Comparison of ENCODE assay signal across 8 mouse cellular contexts in genomic region chr13:36726551-36726950, GRCm38 (mm10). TPM values are rescaled to one million over a fixed set of nuclear protein-coding genes. Genes with fewer than 3 reads are reported as not detected.
DNase-seq lines count a peak whose midpoint lies in the region; ATAC-seq and TF ChIP-seq lines count a peak whose summit lies in the region.

No protein-coding gene starts in this region.

- peaks cover 95% of the 10 kb centered on the region for H3K27me3 ChIP-seq in kidney, embryonic 16.5 days (ENCODE audit: insufficient read depth, low read length)
- H3K27me3 ChIP-seq in embryonic facial prominence, embryonic 11.5 days (ENCODE audit: control insufficient read depth, insufficient read depth, low read length): peaks cover 76% of the 10 kb centered on the region
- H3K27me3 ChIP-seq in intestine, postnatal 0 days (replicated peaks; ENCODE audit: control insufficient read depth, insufficient read depth, low read length): peaks cover 64% of the 10 kb centered on the region
- H3K27me3 ChIP-seq in neural tube, embryonic 12.5 days (replicated peaks): peaks cover 82% of the 10 kb centered on the region

- peak overlapping the region; percentile 47 for H3K4me2 ChIP-seq in kidney, embryonic 16.5 days (replicated peaks; ENCODE audit: low read depth, low read length)
- H3K4me2 ChIP-seq in embryonic facial prominence, embryonic 11.5 days (ENCODE audit: low read depth, low read length): peak overlapping the region; percentile 57
- H3K4me2 ChIP-seq in intestine, postnatal 0 days (replicated peaks; ENCODE audit: low read depth): peak overlapping the region; percentile 49; the same call in 1 of the 2 replicates
- H3K4me2 ChIP-seq in neural tube, embryonic 12.5 days (replicated peaks): peak overlapping the region; percentile 58

- H3K4me3 ChIP-seq in kidney, embryonic 16.5 days (ENCODE audit: low read length): peak overlapping the region; percentile 31
- peak overlapping the region; percentile 30 for H3K4me3 ChIP-seq in embryonic facial prominence, embryonic 11.5 days (ENCODE audit: low read depth, low read length)
- H3K4me3 ChIP-seq in intestine, postnatal 0 days (ENCODE audit: low read depth, low read length): peak overlapping the region; percentile 22; the same call in 1 of the 2 replicates
- peak overlapping the region; percentile 33 for H3K4me3 ChIP-seq in neural tube, embryonic 12.5 days

- no peaks in the 10 kb centered on the region for H3K36me3 ChIP-seq in kidney, embryonic 16.5 days (ENCODE audit: insufficient read depth, low read length)
- no peaks in the 10 kb centered on the region for H3K36me3 ChIP-seq in embryonic facial prominence, embryonic 11.5 days (replicated peaks; ENCODE audit: control insufficient read depth, insufficient read depth, low read depth, low read length)
- no peaks in the 10 kb centered on the region; the same call in 1 of the 2 replicates for H3K36me3 ChIP-seq in intestine, postnatal 0 days (ENCODE audit: control insufficient read depth, insufficient read depth)
- no peaks in the 10 kb centered on the region for H3K36me3 ChIP-seq in neural tube, embryonic 12.5 days

- H3K9me3 ChIP-seq in kidney, embryonic 16.5 days (ENCODE audit: low read length): no peaks in the 10 kb centered on the region; the same call in 1 of the 2 replicates
- no peaks in the 10 kb centered on the region for H3K9me3 ChIP-seq in embryonic facial prominence, embryonic 11.5 days (replicated peaks; ENCODE audit: control insufficient read depth, low read length)
- H3K9me3 ChIP-seq in intestine, postnatal 0 days (ENCODE audit: control insufficient read depth): no peaks in the 10 kb centered on the region
- H3K9me3 ChIP-seq in neural tube, embryonic 12.5 days: no peaks in the 10 kb centered on the region

- no peak for TF ChIP-seq CTCF in intestine, postnatal 0 days (IDR thresholded peaks at IDR 0.05; ENCODE audit: low read depth)

- DNase-seq in kidney, postnatal 25 days: no peak
- DNase-seq in ZHBTc4 (ENCODE audit: low read depth, low spot score): peak; percentile 46
- peak; percentile 29 for DNase-seq in embryonic facial prominence, embryonic 11.5 days (ENCODE audit: low spot score)
- DNase-seq in adrenal gland, adult (ENCODE audit: inconsistent age in 2 of 2, low spot score in 1 of 2): no peak
- DNase-seq in ovary, postnatal 10 days (ENCODE audit: low spot score): no peak

- H3K4me1 ChIP-seq in kidney, embryonic 16.5 days (ENCODE audit: insufficient read depth, low read length): peaks cover 20% of the 10 kb centered on the region
- peaks cover 5% of the 10 kb centered on the region; the same call in 1 of the 2 replicates for H3K4me1 ChIP-seq in embryonic facial prominence, embryonic 11.5 days (ENCODE audit: control insufficient read depth, insufficient read depth, low read length)
- no peaks in the 10 kb centered on the region for H3K4me1 ChIP-seq in intestine, postnatal 0 days (replicated peaks; ENCODE audit: control insufficient read depth, insufficient read depth, low read length)
- H3K4me1 ChIP-seq in neural tube, embryonic 12.5 days: peaks cover 28% of the 10 kb centered on the region; the same call in 1 of the 2 replicates

- no peak for ATAC-seq in kidney, embryonic 16.5 days (ENCODE audit: low FRiP score, low TSS enrichment)
- ATAC-seq in embryonic facial prominence, embryonic 11.5 days (replicated peaks; ENCODE audit: insufficient number of reproducible peaks, low FRiP score, low TSS enrichment, low read depth): no peak
- ATAC-seq in intestine, postnatal 0 days: no peak
- ATAC-seq in neural tube, embryonic 12.5 days (ENCODE audit: low FRiP score, low read depth): no peak

- no peak overlapping the region for H3K27ac ChIP-seq in kidney, embryonic 16.5 days (ENCODE audit: low read length)
- no peak overlapping the region for H3K27ac ChIP-seq in embryonic facial prominence, embryonic 11.5 days (replicated peaks; ENCODE audit: low read depth, low read length)
- no peak overlapping the region for H3K27ac ChIP-seq in intestine, postnatal 0 days (ENCODE audit: low read depth, low read length)
- H3K27ac ChIP-seq in neural tube, embryonic 12.5 days: peak overlapping the region; percentile 85

- no peak overlapping the region for H3K9ac ChIP-seq in kidney, embryonic 16.5 days (replicated peaks; ENCODE audit: low read length)
- H3K9ac ChIP-seq in embryonic facial prominence, embryonic 11.5 days (replicated peaks; ENCODE audit: low read length): peak overlapping the region; percentile 41; the same call in 1 of the 2 replicates
- no peak overlapping the region for H3K9ac ChIP-seq in intestine, postnatal 0 days (ENCODE audit: low read depth, low read length)
- peak overlapping the region; percentile 63 for H3K9ac ChIP-seq in neural tube, embryonic 12.5 days

- WGBS in kidney, embryonic 16.5 days: under 1% methylated on average over 24 of the region's 24 CpGs
- WGBS in embryonic facial prominence, embryonic 11.5 days: 0% methylated on average over 24 of the region's 24 CpGs
- 47% methylated on average over 24 of the region's 24 CpGs for WGBS in intestine, postnatal 0 days
- WGBS in neural tube, embryonic 12.5 days: 2% methylated on average over 24 of the region's 24 CpGs

RNA-seq across cellular contexts. Expression of gene Nrn1, which starts 8.4 kb away (rescaled TPM):
- 0.39 and 1.1 TPM in 2 replicates for polyA plus RNA-seq in kidney, embryonic 16.5 days (2015; fragmentation: Nextera tagmentation; extraction: Ambion mirVana)
- 11.5 and 13.0 TPM in 2 replicates for polyA plus RNA-seq in embryonic facial prominence, embryonic 11.5 days (2014; fragmentation: Nextera tagmentation; extraction: Ambion mirVana)
- polyA plus RNA-seq in intestine, postnatal 0 days (2015; fragmentation: Nextera tagmentation; extraction: Ambion mirVana): 77.8 and 96.5 TPM in 2 replicates
- polyA plus RNA-seq in neural tube, embryonic 12.5 days (2016; fragmentation: Nextera tagmentation; extraction: Ambion mirVana): 39.4 and 44.9 TPM in 2 replicates

Comparison
In these comparisons a context has a peak if more than half of its experiments do, and no peak if none do; other contexts are left out.
1. H3K9ac ChIP-seq: peak in embryonic facial prominence, embryonic 11.5 days (single experiment) and neural tube, embryonic 12.5 days (single experiment); none in kidney, embryonic 16.5 days (single experiment) and intestine, postnatal 0 days (single experiment).
2. DNase-seq: peak in ZHBTc4 (single experiment) and embryonic facial prominence, embryonic 11.5 days (single experiment); none in kidney, postnatal 25 days (0 of 2), adrenal gland, adult (0 of 2) and ovary, postnatal 10 days (single experiment).
3. Peak in every context shown above with its lines, with median percentiles within 50 percentile points of each other: H3K4me2 ChIP-seq and H3K4me3 ChIP-seq.